Mouse (Mus musculus) kidney, embryonic 15.5 days (tissue): ENCODE measurements at regions not wholly inside any gene's neighbourhood (a gene's known extent, or its start where the extent isn't known, plus 50 kb on each side); places are given as distances from the start of the nearest gene placed in this dataset.
A peak's percentile ranks its signal among the peaks of the same experiment; 100 is the strongest.

Experiments used
- ATAC-seq: fragments of 200-750 bp; cut with Nextera tagmentation; replicated peaks from 2 replicates; pipeline ENCODE4 v1.8.0; 2017; ENCODE audit warnings: moderate TSS enrichment; ENCODE audit not compliant: low FRiP score
- H3K27ac ChIP-seq: fragments of 300-500 bp; sonication (generic); 2 replicates; pipeline ENCODE4 v1.5.1; 2015; ENCODE audit warnings: mild to moderate bottlenecking, inconsistent platforms
- H3K27me3 ChIP-seq: fragments of 300-500 bp; sonication (generic); 2 replicates; pipeline ENCODE4 v1.6.1; 2015; ENCODE audit warnings: inconsistent platforms
- H3K36me3 ChIP-seq: fragments of 300-500 bp; sonication (generic); 2 replicates; pipeline ENCODE4 v1.6.1; 2015; ENCODE audit warnings: inconsistent platforms
- H3K4me1 ChIP-seq: fragments of 300-500 bp; sonication (generic); 2 replicates; pipeline ENCODE4 v1.6.1; 2015; ENCODE audit warnings: inconsistent platforms
- H3K4me2 ChIP-seq: fragments of 300-500 bp; sonication (generic); 2 replicates; pipeline ENCODE4 v1.6.1; 2015; ENCODE audit warnings: moderate library complexity, mild to moderate bottlenecking, inconsistent platforms
- H3K4me3 ChIP-seq: fragments of 300-500 bp; sonication (generic); replicated peaks from 2 replicates; pipeline ENCODE4 v1.5.1; 2015; ENCODE audit warnings: mild to moderate bottlenecking, inconsistent platforms
- H3K9ac ChIP-seq: fragments of 300-500 bp; sonication (generic); 2 replicates; pipeline ENCODE4 v1.6.1; 2015; ENCODE audit warnings: mild to moderate bottlenecking, inconsistent platforms
- H3K9me3 ChIP-seq: fragments of 300-500 bp; sonication (generic); replicated peaks from 2 replicates; pipeline ENCODE4 v1.6.1; 2016; ENCODE audit warnings: inconsistent platforms
- WGBS: fragments of 180-500 bp; shearing (Covaris S2); methylation state at CpG from one replicate; pipeline ENCODE4 v1.1.7; 2015; ENCODE audit warnings: mixed read lengths; 5-methylcytosine and 5-hydroxymethylcytosine counted together

GRCm38 (mm10) chr14:114876427-114876826, 215.6 kb upstream of the Gpc5 start:
- Histone ChIP-seq H3K4me1 (peaks cover 5% of the 10 kb centered on the region; the same call in 1 of the 2 replicates), H3K27ac (no peak overlapping the region), H3K36me3 (no peaks in the 10 kb centered on the region), H3K27me3 (no peaks in the 10 kb centered on the region), H3K9me3 (no peaks in the 10 kb centered on the region), H3K4me2 (no peak overlapping the region), H3K9ac (no peak overlapping the region), H3K4me3 (no peak overlapping the region)
- no peak for ATAC-seq
- 41% methylated on average over 9 of the region's 9 CpGs for WGBS

DNA sequence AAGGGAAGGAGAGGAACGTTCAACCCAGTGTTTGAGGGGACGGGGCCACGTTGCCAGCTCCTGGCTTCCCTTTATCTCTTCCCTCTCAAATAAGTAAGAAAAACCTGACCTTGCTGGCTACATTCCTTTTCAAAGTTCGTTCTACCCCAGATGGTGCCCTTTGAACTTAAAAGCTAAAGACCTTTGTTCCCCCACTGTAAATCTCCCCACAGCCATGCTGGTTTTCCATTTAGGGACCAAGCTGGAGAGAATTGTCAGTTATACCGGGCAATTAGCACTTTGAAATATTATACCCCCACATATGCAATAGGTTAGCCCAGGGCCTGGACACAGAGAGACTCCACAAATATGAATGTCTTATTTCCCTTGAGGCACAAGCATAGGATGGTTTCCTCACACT, 214.5 kb upstream of the Gpc5 start:
- no peak overlapping the region for H3K27ac ChIP-seq
- H3K9ac ChIP-seq = no peak overlapping the region
- H3K9me3 ChIP-seq = no peaks in the 10 kb centered on the region
- WGBS = 20% methylated on average over 5 of the region's 5 CpGs
- H3K4me3 ChIP-seq = no peak overlapping the region
- H3K27me3 ChIP-seq = no peaks in the 10 kb centered on the region
- H3K4me2 ChIP-seq = no peak overlapping the region
- peak; percentile 30; the same call in 1 of the 2 replicates for ATAC-seq
- H3K4me1 ChIP-seq = peaks cover 5% of the 10 kb centered on the region; the same call in 1 of the 2 replicates
- no peaks in the 10 kb centered on the region for H3K36me3 ChIP-seq

DNA sequence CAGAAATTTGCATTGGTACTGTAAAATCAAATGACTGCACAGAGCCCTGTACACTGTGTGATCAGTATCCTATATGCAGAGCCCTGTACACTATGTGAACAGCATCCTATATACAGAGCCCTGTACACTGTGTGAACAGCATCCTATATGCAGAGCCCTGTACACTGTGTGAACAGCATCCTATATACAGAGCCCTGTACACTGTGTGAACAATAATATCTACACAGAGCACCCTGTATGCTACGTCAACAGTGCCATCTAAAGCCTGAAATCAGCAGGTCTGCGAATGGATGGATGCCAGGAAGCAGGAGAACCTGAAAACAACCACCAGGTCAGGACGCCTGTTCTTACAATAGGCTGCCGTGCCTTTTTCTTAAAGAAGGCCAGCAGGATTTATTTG, 211.7 kb upstream of the Gpc5 start:
- Histone ChIP-seq H3K36me3 (no peaks in the 10 kb centered on the region), H3K9ac (no peak overlapping the region), H3K4me1 (peaks cover 5% of the 10 kb centered on the region; the same call in 1 of the 2 replicates), H3K4me3 (no peak overlapping the region), H3K9me3 (no peaks in the 10 kb centered on the region), H3K27ac (no peak overlapping the region), H3K4me2 (no peak overlapping the region), H3K27me3 (no peaks in the 10 kb centered on the region)
- no peak for ATAC-seq
- 71% methylated on average over 4 of the region's 4 CpGs for WGBS

DNA sequence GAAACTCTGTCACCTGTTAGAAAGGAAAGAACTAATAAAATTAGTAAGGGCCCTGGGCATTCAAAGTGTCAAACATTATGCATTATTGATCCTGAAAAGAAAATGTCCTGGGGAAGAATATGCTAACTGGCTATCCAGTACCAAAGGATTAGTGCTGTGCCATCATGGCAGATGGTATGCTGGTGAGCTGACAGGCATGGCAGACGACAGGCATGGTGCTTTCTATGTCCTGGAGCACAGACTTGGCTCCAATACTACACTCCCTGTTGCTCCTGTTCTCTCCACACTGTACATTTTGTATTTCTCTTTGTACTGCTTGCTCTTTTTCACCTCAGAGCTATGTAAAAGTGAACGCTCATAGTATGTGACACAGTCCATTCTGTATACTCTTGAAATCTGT, 187.9 kb upstream of the Gpc5 start:
- H3K9ac ChIP-seq = no peak overlapping the region

DNA sequence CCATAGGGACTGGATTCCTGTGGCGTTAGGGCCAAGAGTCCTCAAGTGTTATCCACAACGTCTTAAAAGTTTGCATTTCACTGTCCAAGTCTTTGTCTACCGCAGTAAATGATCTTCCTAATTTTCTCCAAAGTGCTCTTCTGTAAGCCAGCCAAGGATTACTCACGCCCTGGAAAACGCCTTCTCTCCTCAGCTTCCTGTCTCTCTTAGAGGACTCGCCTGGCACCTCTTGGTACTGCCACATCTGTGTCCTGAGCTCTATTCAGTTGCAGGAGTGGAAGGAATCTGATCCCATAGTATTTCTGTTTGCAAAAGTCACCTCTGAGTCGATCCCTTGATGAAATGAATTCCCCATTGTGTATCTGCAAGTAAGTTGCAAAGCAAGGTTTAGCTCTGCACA, 179.7 kb upstream of the Gpc5 start:
- Histone ChIP-seq H3K9ac (no peak overlapping the region), H3K27me3 (no peaks in the 10 kb centered on the region), H3K4me3 (no peak overlapping the region), H3K9me3 (no peaks in the 10 kb centered on the region), H3K4me2 (no peak overlapping the region), H3K27ac (no peak overlapping the region), H3K4me1 (no peaks in the 10 kb centered on the region), H3K36me3 (no peaks in the 10 kb centered on the region)
- ATAC-seq = no peak
- 73% methylated on average over 7 of the region's 7 CpGs for WGBS

More for the DNA sequence above, 187.9 kb upstream of the Gpc5 start:
- no peak overlapping the region for H3K27ac ChIP-seq
- ATAC-seq = no peak
- no peak overlapping the region for H3K4me3 ChIP-seq
- H3K36me3 ChIP-seq = no peaks in the 10 kb centered on the region
- H3K27me3 ChIP-seq = no peaks in the 10 kb centered on the region
- H3K9me3 ChIP-seq = no peaks in the 10 kb centered on the region
- WGBS = 85% methylated on average over 2 of the region's 2 CpGs
- no peaks in the 10 kb centered on the region for H3K4me1 ChIP-seq
- H3K4me2 ChIP-seq = no peak overlapping the region

DNA sequence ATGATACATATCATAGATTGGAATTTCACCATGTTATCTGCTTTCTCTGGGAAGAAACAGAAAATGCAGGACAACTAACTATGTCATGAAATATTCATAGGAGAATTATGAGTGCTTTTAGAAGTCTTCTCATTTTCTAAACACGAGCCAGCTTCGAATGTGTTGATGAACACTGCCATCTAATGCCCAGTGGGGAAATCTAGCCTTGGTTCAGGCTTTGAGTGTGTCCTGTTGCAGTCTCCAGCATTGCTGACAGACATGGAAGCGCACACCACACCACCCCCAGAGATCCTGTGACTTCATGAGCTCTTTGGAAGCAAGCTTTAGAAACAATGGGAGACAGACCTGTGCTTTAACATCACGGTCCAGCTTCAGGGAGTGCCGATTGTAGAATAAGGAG, 178.8 kb upstream of the Gpc5 start:
- 57% methylated on average over 5 of the region's 5 CpGs for WGBS
- Histone ChIP-seq H3K4me3 (no peak overlapping the region), H3K4me2 (no peak overlapping the region), H3K4me1 (no peaks in the 10 kb centered on the region), H3K9ac (no peak overlapping the region), H3K9me3 (no peaks in the 10 kb centered on the region), H3K27ac (no peak overlapping the region), H3K36me3 (no peaks in the 10 kb centered on the region), H3K27me3 (no peaks in the 10 kb centered on the region)
- ATAC-seq = peak; percentile 60; the same call in 1 of the 2 replicates

DNA sequence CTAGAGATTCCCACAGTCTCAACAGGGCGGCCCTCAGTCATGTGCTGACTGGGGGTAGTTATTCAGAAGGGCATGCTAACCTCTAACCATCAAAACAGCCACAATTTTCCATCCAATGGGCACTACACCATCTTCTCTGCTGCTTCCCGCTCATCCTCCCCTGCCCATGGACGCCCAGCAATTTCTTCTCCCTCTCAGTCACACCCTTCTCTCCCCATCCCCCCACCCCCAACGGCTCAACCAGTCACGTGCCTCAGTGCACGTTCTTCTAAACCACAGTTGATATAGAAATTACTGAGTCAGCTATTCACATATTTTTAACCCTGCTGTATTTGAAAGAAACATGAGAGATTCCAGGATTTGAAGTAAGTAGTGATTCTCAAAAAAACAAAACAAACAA, 146.3 kb upstream of the Gpc5 start:
- Histone ChIP-seq H3K27me3 (no peaks in the 10 kb centered on the region), H3K9me3 (no peaks in the 10 kb centered on the region), H3K27ac (no peak overlapping the region), H3K4me2 (no peak overlapping the region), H3K4me3 (no peak overlapping the region), H3K4me1 (no peaks in the 10 kb centered on the region), H3K9ac (no peak overlapping the region), H3K36me3 (no peaks in the 10 kb centered on the region)
- 75% methylated on average over 6 of the region's 6 CpGs for WGBS
- no peak for ATAC-seq

GRCm38 (mm10) chr14:114946321-114946720, 145.7 kb upstream of the Gpc5 start:
- Histone ChIP-seq H3K9ac (no peak overlapping the region), H3K36me3 (no peaks in the 10 kb centered on the region), H3K4me3 (no peak overlapping the region), H3K27ac (no peak overlapping the region), H3K9me3 (no peaks in the 10 kb centered on the region), H3K4me2 (no peak overlapping the region), H3K27me3 (no peaks in the 10 kb centered on the region), H3K4me1 (no peaks in the 10 kb centered on the region)
- 61% methylated on average over 7 of the region's 7 CpGs for WGBS
- ATAC-seq = no peak

GRCm38 (mm10) chr14:114948341-114949155, 143.5 kb upstream of the Gpc5 start:
- H3K4me1 ChIP-seq = peaks cover 10% of the 10 kb centered on the region; the same call in 1 of the 2 replicates
- H3K9me3 ChIP-seq = no peaks in the 10 kb centered on the region
- H3K4me2 ChIP-seq = peak overlapping the region; percentile 37
- WGBS = 59% methylated on average over 21 of the region's 21 CpGs
- peak overlapping the region; percentile 74 for H3K27ac ChIP-seq
- 0 out of 2 replicates have a peak overlapping the region, but pooled peaks have one; percentile 1 for H3K4me3 ChIP-seq
- no peaks in the 10 kb centered on the region for H3K27me3 ChIP-seq
- H3K9ac ChIP-seq = no peak overlapping the region
- ATAC-seq = peak; percentile 83
- no peaks in the 10 kb centered on the region for H3K36me3 ChIP-seq

GRCm38 (mm10) chr14:114949156-114949496, 142.9 kb upstream of the Gpc5 start:
- H3K4me2 ChIP-seq = peak overlapping the region; percentile 19; the same call in 1 of the 2 replicates
- ATAC-seq = no peak
- no peak overlapping the region for H3K4me3 ChIP-seq
- no peak overlapping the region for H3K9ac ChIP-seq
- no peaks in the 10 kb centered on the region for H3K27me3 ChIP-seq
- no peaks in the 10 kb centered on the region for H3K36me3 ChIP-seq
- 72% methylated on average over 5 of the region's 5 CpGs for WGBS
- no peaks in the 10 kb centered on the region for H3K9me3 ChIP-seq
- H3K27ac ChIP-seq = peak overlapping the region; percentile 74
- peaks cover 10% of the 10 kb centered on the region; the same call in 1 of the 2 replicates for H3K4me1 ChIP-seq

DNA sequence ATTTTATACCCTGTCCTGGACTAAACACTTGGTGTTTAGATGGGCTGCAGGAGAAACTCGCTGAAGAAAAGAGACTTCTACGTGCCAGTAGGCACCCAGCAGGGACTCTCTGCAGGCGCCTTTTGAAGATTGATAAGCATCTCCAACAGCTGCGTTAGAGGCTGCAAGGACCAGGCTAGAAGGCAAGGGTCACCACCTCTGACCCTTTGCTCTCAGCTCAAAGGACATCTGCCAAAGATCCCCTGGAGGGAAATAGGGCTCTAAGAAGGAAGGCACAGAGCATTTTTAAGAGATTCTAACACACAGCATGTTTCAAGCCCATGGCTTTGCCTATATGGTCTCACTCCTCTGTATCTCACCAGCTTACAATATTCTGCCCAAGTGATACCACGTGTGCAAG, 139.7 kb upstream of the Gpc5 start:
- Histone ChIP-seq H3K4me1 (peaks cover 14% of the 10 kb centered on the region; the same call in 1 of the 2 replicates), H3K9me3 (no peaks in the 10 kb centered on the region), H3K4me2 (no peak overlapping the region), H3K4me3 (no peak overlapping the region), H3K9ac (no peak overlapping the region), H3K36me3 (no peaks in the 10 kb centered on the region), H3K27me3 (no peaks in the 10 kb centered on the region), H3K27ac (no peak overlapping the region)
- WGBS = 19% methylated on average over 5 of the region's 5 CpGs
- ATAC-seq = no peak

DNA sequence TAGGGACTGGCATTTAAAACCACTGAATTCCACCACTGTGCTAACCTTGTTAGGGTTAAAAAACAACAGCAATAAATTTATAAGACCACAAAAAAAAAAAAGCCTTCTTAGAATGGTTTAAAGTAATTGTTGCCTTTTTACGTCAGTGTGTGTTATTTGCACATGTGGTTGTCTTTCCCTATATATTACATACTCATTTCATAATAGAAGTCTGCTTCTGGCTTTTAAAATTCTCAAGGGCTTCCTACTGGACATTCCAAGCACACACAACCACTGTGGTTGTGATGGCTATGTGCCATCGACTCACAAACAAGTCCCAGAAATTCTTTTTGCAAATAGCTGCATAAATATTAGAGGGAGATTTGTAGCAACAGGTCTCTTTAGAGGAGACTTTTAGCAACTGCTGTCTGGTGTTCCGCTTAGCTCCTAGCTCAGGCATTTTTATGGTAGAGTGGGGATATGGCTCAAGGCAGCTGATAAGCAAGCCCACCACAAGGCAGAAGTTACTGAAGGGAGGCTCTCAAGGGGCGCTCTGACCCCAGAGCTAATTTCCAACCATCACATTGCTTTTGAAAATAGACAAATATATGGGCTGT, 138.8 kb upstream of the Gpc5 start:
- no peaks in the 10 kb centered on the region for H3K36me3 ChIP-seq
- H3K4me1 ChIP-seq = peaks cover 14% of the 10 kb centered on the region; the same call in 1 of the 2 replicates
- no peak overlapping the region for H3K4me2 ChIP-seq
- 36% methylated on average over 4 of the region's 4 CpGs for WGBS
- H3K27ac ChIP-seq = no peak overlapping the region
- no peak overlapping the region for H3K9ac ChIP-seq
- no peak for ATAC-seq
- no peak overlapping the region for H3K4me3 ChIP-seq
- H3K9me3 ChIP-seq = no peaks in the 10 kb centered on the region
- no peaks in the 10 kb centered on the region for H3K27me3 ChIP-seq
